Mouse (Mus musculus): Measurements from ENCODE around the gene Gm49337. TPM values are rescaled to one million over a fixed set of nuclear protein-coding genes. Genes with fewer than 3 reads are reported as not detected.

Gene Gm49337
- polyA plus RNA-seq, 1 experiment from 2014 or later: not detected

DNA sequence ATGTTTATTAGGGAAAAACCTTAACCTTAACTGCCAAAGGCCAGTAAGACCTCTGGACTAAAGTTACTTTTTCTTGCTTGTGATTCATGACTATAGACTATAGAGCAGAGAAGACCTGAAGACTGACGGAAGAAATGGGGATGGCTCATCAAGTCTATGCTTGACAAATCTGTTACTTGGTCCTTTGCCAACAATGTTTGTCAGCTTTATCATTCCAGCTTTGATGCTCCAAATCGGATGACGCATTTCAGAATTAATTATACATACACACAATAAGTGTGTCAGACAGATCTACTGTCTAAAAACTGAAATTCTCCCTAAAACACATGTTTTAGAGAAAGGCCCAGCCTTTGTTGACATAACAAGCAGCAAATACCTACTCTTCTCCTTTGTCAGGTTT is 156.1 kb downstream of the Gm49337 start:
- Histone ChIP-seq H3K27ac (ENCODE audit: low read depth, low read length) (no peak overlapping the region), H3K27me3 (ENCODE audit: control insufficient read depth, insufficient read depth, low read length) (no peaks in the 10 kb centered on the region), H3K4me2 (ENCODE audit: low read depth, low read length) (no peak overlapping the region), H3K36me3 (ENCODE audit: control insufficient read depth, insufficient read depth, low read length) (peaks cover 13% of the 10 kb centered on the region), H3K9me3 (ENCODE audit: control insufficient read depth, low read length) (no peaks in the 10 kb centered on the region), H3K4me1 (ENCODE audit: control insufficient read depth, insufficient read depth, low read length) (no peaks in the 10 kb centered on the region), H3K9ac (replicated peaks; ENCODE audit: low read depth, low read length) (no peak overlapping the region), H3K4me3 (ENCODE audit: low read depth, low read length) (no peak overlapping the region)
- 96% methylated on average over 3 of the region's 3 CpGs for WGBS
- no peak for ATAC-seq (ENCODE audit: low read depth)

DNA sequence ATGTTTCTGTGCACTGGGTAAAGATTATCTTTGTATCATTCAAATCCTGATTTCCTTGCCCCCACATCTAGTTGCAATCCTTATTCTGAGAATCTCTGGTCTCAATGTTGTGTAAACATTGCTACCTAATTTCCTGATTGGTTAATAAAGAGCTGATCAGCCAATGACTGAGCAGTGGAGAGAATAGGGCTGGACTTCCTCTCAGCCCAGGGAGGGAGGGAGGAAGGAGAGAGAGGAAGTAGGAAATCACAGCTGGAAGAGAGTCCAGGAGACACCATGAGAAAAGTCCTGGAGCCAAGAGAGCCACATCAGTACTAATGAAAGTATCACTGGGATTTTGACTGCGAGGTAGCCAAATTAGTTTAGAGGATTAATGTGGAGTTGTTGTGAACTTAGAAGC is 163.1 kb downstream of the Gm49337 start:
- no peaks in the 10 kb centered on the region for H3K27me3 ChIP-seq (ENCODE audit: control insufficient read depth, insufficient read depth, low read length)
- 94% methylated on average over 1 of the region's 1 CpGs for WGBS
- no peak overlapping the region for H3K4me3 ChIP-seq (ENCODE audit: low read depth, low read length)
- no peak overlapping the region for H3K4me2 ChIP-seq (ENCODE audit: low read depth, low read length)
- no peak for ATAC-seq (ENCODE audit: low read depth)
- H3K4me1 ChIP-seq (ENCODE audit: control insufficient read depth, insufficient read depth, low read length): no peaks in the 10 kb centered on the region
- H3K27ac ChIP-seq (ENCODE audit: low read depth, low read length): no peak overlapping the region
- H3K9ac ChIP-seq (replicated peaks; ENCODE audit: low read depth, low read length): no peak overlapping the region
- H3K9me3 ChIP-seq (ENCODE audit: control insufficient read depth, low read length): no peaks in the 10 kb centered on the region
- H3K36me3 ChIP-seq (ENCODE audit: control insufficient read depth, insufficient read depth, low read length): no peaks in the 10 kb centered on the region

GRCm38 (mm10) chr4:116342119-116342518 is 168.9 kb downstream of the Gm49337 start:
- ATAC-seq (ENCODE audit: low read depth): no peak

More at GRCm38 (mm10) chr4:116342119-116342518, 168.9 kb downstream of the Gm49337 start:
- Histone ChIP-seq H3K36me3 (ENCODE audit: control insufficient read depth, insufficient read depth, low read length) (no peaks in the 10 kb centered on the region), H3K27ac (ENCODE audit: low read depth, low read length) (no peak overlapping the region), H3K4me1 (ENCODE audit: control insufficient read depth, insufficient read depth, low read length) (no peaks in the 10 kb centered on the region), H3K9me3 (ENCODE audit: control insufficient read depth, low read length) (no peaks in the 10 kb centered on the region), H3K27me3 (ENCODE audit: control insufficient read depth, insufficient read depth, low read length) (no peaks in the 10 kb centered on the region), H3K4me3 (ENCODE audit: low read depth, low read length) (no peak overlapping the region), H3K4me2 (ENCODE audit: low read depth, low read length) (no peak overlapping the region), H3K9ac (replicated peaks; ENCODE audit: low read depth, low read length) (no peak overlapping the region)

Other genes with a start within 250 kb of the Gm49337 start
- 0.62 and 0.85 TPM in 2 replicates for gene Dmbx1, start 233.5 kb upstream of the Gm49337 start, polyA plus RNA-seq (2014; fragmentation: Nextera tagmentation; extraction: Ambion mirVana)
- gene Faah, start 155.5 kb upstream of the Gm49337 start, polyA plus RNA-seq (2014; fragmentation: Nextera tagmentation; extraction: Ambion mirVana): 13.7 and 17.1 TPM in 2 replicates
- 12.4 and 12.6 TPM in 2 replicates for gene Nsun4, start 119.5 kb upstream of the Gm49337 start, polyA plus RNA-seq (2014; fragmentation: Nextera tagmentation; extraction: Ambion mirVana)
- 443 and 524 TPM in 2 replicates for gene Uqcrh, start 98.3 kb upstream of the Gm49337 start, polyA plus RNA-seq (2014; fragmentation: Nextera tagmentation; extraction: Ambion mirVana)
- 77.5 and 84.3 TPM in 2 replicates for gene Lrrc41, start 98.1 kb upstream of the Gm49337 start, polyA plus RNA-seq (2014; fragmentation: Nextera tagmentation; extraction: Ambion mirVana)
- 4.8 and 6.3 TPM in 2 replicates for gene Rad54l, start 49.7 kb upstream of the Gm49337 start, polyA plus RNA-seq (2014; fragmentation: Nextera tagmentation; extraction: Ambion mirVana)
- 73.5 and 74.0 TPM in 2 replicates for gene Pomgnt1, start 49.5 kb upstream of the Gm49337 start, polyA plus RNA-seq (2014; fragmentation: Nextera tagmentation; extraction: Ambion mirVana)
- gene Lurap1, start 22.0 kb upstream of the Gm49337 start, polyA plus RNA-seq (2014; fragmentation: Nextera tagmentation; extraction: Ambion mirVana): 2.1 and 2.9 TPM in 2 replicates
- 0.09 TPM in 1 of 2 replicates, not detected in the other for gene Tspan1, start 5.8 kb upstream of the Gm49337 start, polyA plus RNA-seq (2014; fragmentation: Nextera tagmentation; extraction: Ambion mirVana)
- gene 1700042G07Rik, start within 50 bp of the Gm49337 start, polyA plus RNA-seq (2014; fragmentation: Nextera tagmentation; extraction: Ambion mirVana): not detected in 2 replicates
- 66.8 and 80.3 TPM in 2 replicates for gene Pik3r3, start 48.2 kb downstream of the Gm49337 start, polyA plus RNA-seq (2014; fragmentation: Nextera tagmentation; extraction: Ambion mirVana)

All from neural tube, embryonic 14.5 days (tissue).